Mouse (Mus musculus) spleen, postnatal 10 days (tissue): ENCODE results near the gene Gosr2.
A peak's percentile ranks its signal among the peaks of the same experiment; 100 is the strongest.

Source experiments
- DNase-seq, 2 experiments: peaks; one replicate each; pipeline ENCODE4 v3.0.0; 2021 to 2022; ENCODE audit warnings: low spot score in 2 of 2

The Gosr2 gene

GRCm38 (mm10) chr11:103697565-103698176 is at the start of gene Gosr2:
TSS of gene Gosr2 (minus strand) at chr11:103697898.
- peak; percentile 91 to 92 for DNase-seq

GRCm38 (mm10) chr11:103735046-103735781 is 37.5 kb upstream of the Gosr2 start:
- no peak for DNase-seq

DNA sequence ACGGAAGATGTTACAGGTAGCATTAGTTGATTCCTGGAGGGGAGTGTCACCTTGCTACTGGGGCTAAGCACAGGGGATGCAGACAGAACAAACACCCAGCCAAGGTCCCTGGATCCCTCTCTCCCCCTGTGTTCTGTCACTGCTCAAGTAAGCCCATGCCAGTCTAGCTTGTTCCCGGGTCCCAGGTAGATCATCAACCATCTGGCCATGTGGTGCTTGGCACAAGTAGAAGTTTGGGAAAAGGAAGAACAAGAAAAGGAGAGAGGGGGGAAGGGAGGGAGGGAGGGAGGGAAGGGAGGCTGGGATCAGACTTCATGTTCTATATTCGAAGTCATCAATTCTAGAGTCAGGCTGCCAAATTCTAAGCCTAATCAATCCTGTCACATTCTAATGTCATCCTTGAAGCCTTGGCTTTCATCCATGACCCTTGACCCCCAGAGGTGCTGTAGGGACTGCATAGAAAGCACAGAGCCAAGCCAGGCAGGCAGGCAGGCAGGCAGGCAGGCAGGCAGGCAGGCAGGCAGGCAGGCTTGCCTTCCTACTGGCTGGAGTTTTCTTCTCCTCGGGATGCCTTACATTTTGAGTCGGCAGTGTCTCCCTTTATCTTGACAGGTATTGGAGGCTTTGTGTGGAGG is 36.8 kb upstream of the Gosr2 start:
- no peak for DNase-seq

DNA sequence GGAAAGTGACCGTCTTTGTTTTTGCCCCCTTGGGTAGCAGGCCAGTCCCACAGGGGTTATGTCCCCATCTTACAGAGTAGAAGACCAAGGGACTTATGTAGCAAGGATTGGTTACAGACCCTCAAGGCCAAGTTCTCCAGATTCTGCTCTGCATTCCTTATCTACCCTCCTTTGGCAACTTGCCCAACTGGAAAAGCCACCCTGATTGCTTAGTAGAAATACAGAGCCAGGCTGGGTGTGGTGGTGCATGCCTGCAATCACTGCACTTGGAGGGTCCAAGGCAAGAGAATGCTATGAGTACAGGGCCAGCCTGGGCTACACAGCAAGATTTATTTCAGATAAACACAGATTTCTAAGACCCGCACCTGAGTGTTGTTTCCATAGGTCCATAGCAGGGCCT is 36.3 kb upstream of the Gosr2 start:
- DNase-seq, result no peak

DNA sequence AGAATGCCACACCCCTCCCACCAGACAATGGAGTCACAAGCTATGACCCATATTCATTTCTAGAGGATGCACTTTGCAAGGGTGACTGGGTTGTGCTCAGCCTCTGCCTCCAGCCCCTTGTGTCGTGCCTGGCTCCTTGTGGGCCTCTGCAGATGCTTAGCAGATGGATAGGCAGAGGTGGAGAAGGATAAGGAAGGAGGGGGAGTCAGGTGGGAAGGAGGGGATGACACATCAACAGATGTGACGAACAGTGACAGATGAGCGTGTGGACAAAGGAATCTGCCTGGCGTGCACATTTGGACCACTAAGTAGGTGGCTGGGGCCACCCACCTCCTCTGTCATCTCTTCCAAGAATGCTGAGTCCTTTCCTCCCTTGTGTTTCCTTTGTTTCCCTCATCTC is 35.4 kb upstream of the Gosr2 start:
- DNase-seq, result no peak

GRCm38 (mm10) chr11:103732306-103732705 is 34.6 kb upstream of the Gosr2 start:
- no peak for DNase-seq

GRCm38 (mm10) chr11:103731594-103731993 is 33.9 kb upstream of the Gosr2 start:
- no peak for DNase-seq

GRCm38 (mm10) chr11:103729282-103729985 is 31.7 kb upstream of the Gosr2 start:
- no peak for DNase-seq

GRCm38 (mm10) chr11:103724331-103724771 is 26.7 kb upstream of the Gosr2 start:
- no peak for DNase-seq

- DNase-seq, result no peak
Observed at GRCm38 (mm10) chr11:103722040-103722481, 24.4 kb upstream of the Gosr2 start.

GRCm38 (mm10) chr11:103721468-103722039 is 23.9 kb upstream of the Gosr2 start:
- DNase-seq, result peak in 1 of 2 experiments; percentile 52

DNA sequence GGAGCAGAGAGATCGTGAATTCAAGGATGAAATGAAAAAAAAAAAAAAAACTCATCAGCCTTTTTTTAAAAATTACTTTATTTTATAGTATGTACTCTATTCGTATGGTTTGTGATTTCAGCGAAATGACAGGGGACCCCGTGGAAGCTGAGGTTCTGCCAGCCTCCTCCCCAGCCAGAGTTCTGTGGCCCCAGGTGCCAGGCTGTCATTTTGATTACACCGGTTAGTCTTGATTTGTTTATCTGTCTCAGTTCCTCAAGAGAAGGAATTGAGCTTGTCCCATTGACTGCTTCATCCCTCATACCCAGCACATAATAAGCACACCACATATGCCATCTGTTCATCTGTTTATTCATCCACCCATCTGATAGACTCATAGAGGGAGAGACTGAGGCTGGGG is 21.7 kb upstream of the Gosr2 start:
- DNase-seq, result no peak

DNA sequence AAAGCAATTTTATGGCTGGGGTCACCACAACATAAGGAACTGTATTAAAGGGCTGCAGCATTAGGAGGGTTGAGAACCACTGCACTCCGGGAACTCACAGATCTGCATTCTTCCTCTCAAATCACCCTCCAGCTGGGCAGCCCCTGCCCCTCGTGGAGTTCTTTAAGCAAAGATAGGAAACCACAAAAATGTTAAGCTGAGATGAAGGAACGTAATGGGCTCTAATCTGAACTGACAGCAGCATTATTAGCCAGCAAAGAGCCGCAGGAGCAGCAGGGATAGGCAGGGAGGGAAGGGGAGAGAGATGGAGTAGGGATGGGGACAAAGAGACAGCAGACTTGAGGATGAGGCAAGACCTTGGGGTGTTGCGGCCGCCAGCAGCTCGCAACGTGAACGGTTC is 19.3 kb upstream of the Gosr2 start:
- DNase-seq, result no peak

- no peak for DNase-seq
Observed at GRCm38 (mm10) chr11:103714074-103714473, 16.4 kb upstream of the Gosr2 start.

DNA sequence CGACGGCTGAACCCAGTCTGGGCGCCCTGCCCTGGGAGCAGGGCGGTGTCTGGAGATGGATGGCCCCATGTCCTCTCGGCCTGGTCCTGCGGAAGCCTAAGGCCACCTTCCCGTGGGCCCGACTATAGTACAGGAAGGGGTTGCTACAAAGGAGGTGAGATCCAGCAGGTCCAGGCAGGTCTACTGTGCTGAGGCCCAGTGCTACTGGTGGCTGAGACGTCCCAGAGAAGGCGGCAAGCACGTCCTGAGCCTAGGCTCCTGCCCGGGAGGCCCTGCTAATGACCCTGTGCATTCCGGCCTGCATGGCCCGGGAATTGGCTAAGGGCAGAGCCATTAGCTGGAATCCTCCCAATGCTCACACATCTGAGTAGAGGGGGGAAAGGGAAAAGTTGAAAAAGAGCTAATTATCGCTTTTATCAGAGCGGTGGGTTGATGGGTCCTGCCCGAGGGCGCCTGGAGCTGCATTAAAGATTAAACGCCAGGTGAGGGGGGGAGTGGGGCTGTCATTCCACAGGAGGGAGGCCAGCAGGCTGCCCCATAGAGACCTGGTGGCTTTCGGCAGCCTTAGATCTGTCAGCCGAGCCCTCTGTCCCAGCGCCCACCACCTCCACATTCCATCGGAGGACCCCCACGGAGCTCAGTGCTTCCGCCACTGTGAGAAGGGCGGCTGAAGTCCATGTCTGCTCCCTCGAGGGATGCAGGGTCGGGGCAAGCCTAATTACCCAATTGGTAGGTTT is 14.3 kb upstream of the Gosr2 start:
- no peak for DNase-seq

- no peak for DNase-seq
Observed at GRCm38 (mm10) chr11:103709982-103710381, 12.3 kb upstream of the Gosr2 start.

GRCm38 (mm10) chr11:103707005-103707404 is 9.3 kb upstream of the Gosr2 start:
- no peak for DNase-seq

- DNase-seq, result no peak
Observed at GRCm38 (mm10) chr11:103698226-103698625, 528 bp upstream of the Gosr2 start.

- no peak for DNase-seq
Observed at GRCm38 (mm10) chr11:103696851-103697564, 690 bp downstream of the Gosr2 start.

GRCm38 (mm10) chr11:103693241-103693640 is 4.5 kb downstream of the Gosr2 start:
- DNase-seq, result no peak

- no peak for DNase-seq
Observed at GRCm38 (mm10) chr11:103691036-103691435, 6.7 kb downstream of the Gosr2 start.
